Mouse (Mus musculus) ES-Bruce4 (cell line): ENCODE data around the gene Ndufb8. TPM values are rescaled to one million over a fixed set of nuclear protein-coding genes. Genes with fewer than 3 reads are reported as not detected.

Experiments used
- H3K27ac ChIP-seq: 2 replicates; pipeline ENCODE4 v1.5.1; 2012; ENCODE audit warnings: low read length, inconsistent platforms; ENCODE audit not compliant: insufficient read depth
- H3K27me3 ChIP-seq: 2 replicates; pipeline ENCODE4 v1.6.1; 2012; ENCODE audit warnings: mild to moderate bottlenecking, low read length, inconsistent platforms; ENCODE audit not compliant: control insufficient read depth, poor library complexity, insufficient read depth, severe bottlenecking
- H3K36me3 ChIP-seq: 2 replicates; pipeline ENCODE4 v1.6.1; 2012; ENCODE audit warnings: inconsistent platforms, mild to moderate bottlenecking, low read length, moderate library complexity; ENCODE audit not compliant: control insufficient read depth, poor library complexity, insufficient read depth, severe bottlenecking
- H3K4me1 ChIP-seq: one replicate; pipeline ENCODE4 v1.8.1; 2011; ENCODE audit warnings: low read length; ENCODE audit not compliant: control insufficient read depth, insufficient read depth
- H3K4me3 ChIP-seq: 2 replicates; pipeline ENCODE4 v1.5.1; 2011; ENCODE audit warnings: low read depth, mild to moderate bottlenecking, low read length
- H3K9ac ChIP-seq: 2 replicates; pipeline ENCODE4 v1.6.1; 2012; ENCODE audit warnings: low read depth, mild to moderate bottlenecking, inconsistent platforms; ENCODE audit not compliant: poor library complexity, severe bottlenecking
- H3K9me3 ChIP-seq: replicated peaks from 2 replicates; pipeline ENCODE4 v1.6.1; 2012; ENCODE audit warnings: mild to moderate bottlenecking, low read length, inconsistent platforms; ENCODE audit not compliant: control insufficient read depth, poor library complexity, insufficient read depth, severe bottlenecking
- CTCF ChIP-seq: IDR thresholded peaks from one replicate; pipeline ENCODE4 v1.8.1; 2011; ENCODE audit warnings: low read depth, low read length
- EP300 ChIP-seq: IDR thresholded peaks from 2 replicates; pipeline ENCODE4 v1.6.1; 2011; ENCODE audit warnings: low read depth, low read length; ENCODE audit not compliant: insufficient read depth
- POLR2A ChIP-seq: IDR thresholded peaks from one replicate; pipeline ENCODE4 v1.8.1; 2011; ENCODE audit warnings: low read length; ENCODE audit not compliant: insufficient read depth
- polyA plus RNA-seq: library from polyadenylated mRNA; stranded (reverse); fragments of >200 nt; gene quantifications from 2 replicates; pipeline ENCODE4 v1.2.4, GENCODE M21; 2011; ENCODE audit warnings: low read depth; ENCODE audit not compliant: missing spikeins, insufficient read depth, insufficient read length

Gene Ndufb8
- polyA plus RNA-seq, 1 experiment = 181 TPM

GRCm38 (mm10) chr19:44519152-44519551 is 36.1 kb downstream of the Ndufb8 start:
- Histone ChIP-seq H3K4me1 (no peaks in the 10 kb centered on the region), H3K9ac (no peak overlapping the region), H3K27me3 (no peaks in the 10 kb centered on the region), H3K9me3 (no peaks in the 10 kb centered on the region), H3K36me3 (no peaks in the 10 kb centered on the region), H3K27ac (no peak overlapping the region), H3K4me3 (no peak overlapping the region)
- TF ChIP-seq EP300 (no peak), POLR2A (no peak), CTCF (peak; percentile 61)

DNA sequence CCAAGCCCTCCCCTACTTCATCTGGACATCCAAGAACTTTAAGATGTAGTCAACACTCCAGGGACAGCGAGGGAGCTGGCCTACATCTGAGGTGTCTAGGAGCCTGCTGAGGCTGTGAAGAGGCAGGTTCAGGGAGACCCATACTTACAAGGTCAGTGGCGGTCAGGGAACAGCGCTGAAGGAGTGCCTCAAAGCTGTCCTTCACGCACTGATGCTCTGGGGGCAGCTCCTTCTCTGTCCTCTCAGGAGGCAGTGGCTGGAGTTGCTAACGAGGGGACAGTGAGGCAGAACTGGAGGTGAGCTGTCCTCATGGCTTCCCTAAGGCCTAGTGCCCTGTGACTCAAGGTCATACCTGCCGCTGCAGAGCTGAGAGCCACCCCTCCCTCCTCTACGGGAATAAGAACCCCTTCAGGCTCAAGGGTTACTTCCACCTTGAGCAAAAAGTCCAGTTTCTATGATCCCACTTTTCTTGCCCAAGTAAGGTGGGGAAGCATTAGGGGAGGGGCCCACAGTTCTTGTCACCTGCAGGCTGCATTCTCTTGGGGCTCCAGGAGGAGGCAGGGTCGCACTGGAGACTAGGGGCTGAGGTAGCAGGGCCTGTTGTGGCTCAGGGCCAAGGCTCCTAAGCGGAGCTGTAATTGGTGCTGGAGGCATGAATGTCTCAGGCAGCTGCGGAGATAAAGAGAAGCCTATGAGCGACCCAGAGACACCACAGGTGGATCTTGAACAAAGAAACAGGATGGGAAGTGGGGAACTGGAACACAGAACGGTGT is 37.1 kb downstream of the Ndufb8 start:
- Histone ChIP-seq H3K9me3 (peaks cover 4% of the 10 kb centered on the region; the same call in 1 of the 2 replicates), H3K36me3 (no peaks in the 10 kb centered on the region), H3K27me3 (0 out of 2 replicates have a peak, but pooled peaks cover 4% of the 10 kb centered on the region), H3K4me3 (no peak overlapping the region), H3K27ac (no peak overlapping the region), H3K4me1 (no peaks in the 10 kb centered on the region), H3K9ac (no peak overlapping the region)
- TF ChIP-seq POLR2A = no peak
- no peak for TF ChIP-seq EP300
- TF ChIP-seq CTCF = peak; percentile 55

GRCm38 (mm10) chr19:44515769-44516168 is 39.5 kb downstream of the Ndufb8 start:
- H3K27me3 ChIP-seq = peaks cover 16% of the 10 kb centered on the region
- TF ChIP-seq CTCF (no peak), POLR2A (no peak), EP300 (no peak)

DNA sequence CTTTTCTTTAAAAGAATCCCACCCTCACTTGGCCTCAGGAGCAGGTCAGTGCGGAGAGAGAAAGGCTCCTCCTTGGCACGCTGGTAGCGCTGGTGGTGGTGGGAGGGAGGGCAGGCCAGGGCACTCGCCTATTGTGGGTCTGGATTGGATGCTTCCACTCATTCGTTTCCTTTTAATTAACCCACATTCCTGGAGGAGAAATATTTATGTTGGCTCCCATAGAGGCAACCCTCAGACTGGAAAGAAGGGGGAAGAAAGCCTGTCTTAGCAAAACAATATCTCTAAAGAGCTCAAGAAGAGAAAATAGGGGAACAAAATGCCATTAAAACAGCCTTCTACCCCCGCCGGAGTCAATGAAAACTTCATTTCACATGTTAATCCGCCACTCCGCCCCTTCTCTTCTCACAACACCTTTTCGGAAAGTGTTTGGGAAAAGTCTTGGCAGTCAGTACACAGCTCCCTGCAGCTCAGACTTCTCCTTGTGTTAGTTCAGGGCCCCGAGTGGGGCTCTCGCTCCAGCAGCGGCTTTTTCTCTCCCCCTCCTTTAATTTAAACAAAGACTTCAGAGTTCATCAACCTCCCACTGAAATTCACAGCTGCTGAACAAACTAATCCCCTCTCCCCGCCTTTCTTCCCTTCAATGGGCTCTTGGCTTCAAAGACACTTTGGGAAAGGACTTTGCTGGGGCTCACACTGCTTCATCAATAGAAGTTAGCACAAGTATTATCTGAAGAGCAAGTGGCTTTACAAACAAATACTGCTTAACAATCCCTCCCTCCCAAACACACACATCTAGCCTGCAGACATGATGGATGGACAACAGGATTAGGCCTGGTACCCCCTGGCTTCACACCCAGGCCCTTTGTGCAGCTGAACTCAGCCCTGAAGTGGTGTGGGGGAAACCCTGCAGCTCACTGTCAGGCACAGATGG is 40.5 kb downstream of the Ndufb8 start:
- Histone ChIP-seq H3K36me3 (no peaks in the 10 kb centered on the region), H3K4me3 (no peak overlapping the region), H3K27me3 (peaks cover 16% of the 10 kb centered on the region), H3K27ac (no peak overlapping the region), H3K9ac (no peak overlapping the region), H3K4me1 (peaks cover 3% of the 10 kb centered on the region), H3K9me3 (peaks cover 6% of the 10 kb centered on the region; the same call in 1 of the 2 replicates)
- TF ChIP-seq CTCF (no peak), EP300 (no peak), POLR2A (no peak)

More at GRCm38 (mm10) chr19:44515769-44516168, 39.5 kb downstream of the Ndufb8 start:
- Histone ChIP-seq H3K4me1 (no peaks in the 10 kb centered on the region), H3K36me3 (no peaks in the 10 kb centered on the region), H3K27ac (no peak overlapping the region), H3K9me3 (peaks cover 6% of the 10 kb centered on the region; the same call in 1 of the 2 replicates), H3K9ac (no peak overlapping the region), H3K4me3 (no peak overlapping the region)

GRCm38 (mm10) chr19:44513921-44514482 is 41.2 kb downstream of the Ndufb8 start:
- no peak overlapping the region for H3K9ac ChIP-seq
- peaks cover 6% of the 10 kb centered on the region; the same call in 1 of the 2 replicates for H3K9me3 ChIP-seq
- no peaks in the 10 kb centered on the region for H3K36me3 ChIP-seq
- no peak overlapping the region for H3K27ac ChIP-seq
- no peak overlapping the region for H3K4me3 ChIP-seq
- H3K27me3 ChIP-seq = peaks cover 16% of the 10 kb centered on the region
- no peak for TF ChIP-seq CTCF
- no peak for TF ChIP-seq EP300
- TF ChIP-seq POLR2A = no peak
- H3K4me1 ChIP-seq = peaks cover 3% of the 10 kb centered on the region
